Mouse (Mus musculus): ENCODE data around the gene Cblb. TPM values are rescaled to one million over a fixed set of nuclear protein-coding genes. Genes with fewer than 3 reads are reported as not detected.

The Cblb gene
- polyA plus RNA-seq, 1 experiment from 2014 or later, result 5.7 TPM

DNA sequence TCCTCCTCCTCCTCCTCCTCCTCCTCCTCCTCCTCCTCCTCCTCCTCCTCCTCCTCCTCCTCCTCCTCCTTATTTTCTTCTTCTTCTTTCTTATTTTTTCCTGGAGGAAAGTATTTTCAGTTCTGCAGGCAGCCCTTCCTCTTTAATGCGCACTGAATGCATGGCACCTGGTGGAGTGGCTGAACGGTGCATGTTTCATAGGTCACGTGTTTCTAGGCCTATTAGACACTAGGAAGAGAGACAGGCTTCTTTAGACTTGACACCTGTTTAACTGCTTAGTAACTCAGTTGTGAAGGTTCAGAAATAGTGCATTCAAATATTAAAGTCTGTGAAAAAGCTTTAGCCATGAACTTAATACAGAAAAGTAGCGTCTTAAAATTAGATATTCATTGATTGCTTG lies 15.4 kb downstream of the Cblb start:
- no peak for ATAC-seq
- 93% methylated on average over 4 of the region's 4 CpGs for WGBS

DNA sequence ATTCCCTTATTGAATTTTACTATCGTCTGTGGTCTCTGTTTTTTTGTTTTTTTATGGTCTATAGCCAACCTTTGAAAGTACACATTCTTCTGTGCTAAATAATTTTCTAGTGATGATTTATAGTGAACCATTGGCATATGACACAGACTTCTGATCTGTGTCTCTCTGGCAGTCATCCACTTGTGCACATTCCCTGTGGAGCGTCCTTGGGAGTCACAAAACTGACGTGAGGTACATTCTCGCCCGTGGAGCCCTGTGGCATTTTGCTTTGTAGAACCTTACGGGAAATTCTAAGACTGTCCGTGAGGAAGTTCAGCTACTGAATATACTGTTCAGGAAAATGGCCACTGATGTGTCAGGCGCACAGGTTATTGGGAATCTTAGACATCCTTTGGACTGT lies 20.1 kb downstream of the Cblb start:
- Histone ChIP-seq H3K27ac (ENCODE audit: low read length) (no peak overlapping the region), H3K36me3 (ENCODE audit: control insufficient read depth, insufficient read depth, low read length) (0 out of 2 replicates have a peak, but pooled peaks cover 4% of the 10 kb centered on the region), H3K27me3 (replicated peaks; ENCODE audit: control insufficient read depth, insufficient read depth, low read length) (no peaks in the 10 kb centered on the region), H3K9ac (ENCODE audit: low read depth, low read length) (no peak overlapping the region), H3K4me3 (ENCODE audit: low read length) (no peak overlapping the region), H3K4me1 (ENCODE audit: control insufficient read depth, insufficient read depth, low read length) (peaks cover 4% of the 10 kb centered on the region; the same call in 1 of the 2 replicates), H3K9me3 (ENCODE audit: control insufficient read depth, low read length) (no peaks in the 10 kb centered on the region), H3K4me2 (ENCODE audit: low read depth, low read length) (no peak overlapping the region)
- 92% methylated on average over 8 of the region's 8 CpGs for WGBS
- ATAC-seq, result no peak

More for the DNA sequence above, 15.4 kb downstream of the Cblb start:
- no peaks in the 10 kb centered on the region; the same call in 1 of the 2 replicates for H3K4me1 ChIP-seq (ENCODE audit: control insufficient read depth, insufficient read depth, low read length)
- H3K36me3 ChIP-seq (ENCODE audit: control insufficient read depth, insufficient read depth, low read length), result 0 out of 2 replicates have a peak, but pooled peaks cover 4% of the 10 kb centered on the region
- H3K9me3 ChIP-seq (ENCODE audit: control insufficient read depth, low read length), result no peaks in the 10 kb centered on the region
- no peak overlapping the region for H3K27ac ChIP-seq (ENCODE audit: low read length)
- H3K9ac ChIP-seq (ENCODE audit: low read depth, low read length), result no peak overlapping the region
- no peak overlapping the region for H3K4me2 ChIP-seq (ENCODE audit: low read depth, low read length)
- H3K4me3 ChIP-seq (ENCODE audit: low read length), result no peak overlapping the region
- H3K27me3 ChIP-seq (replicated peaks; ENCODE audit: control insufficient read depth, insufficient read depth, low read length), result no peaks in the 10 kb centered on the region

DNA sequence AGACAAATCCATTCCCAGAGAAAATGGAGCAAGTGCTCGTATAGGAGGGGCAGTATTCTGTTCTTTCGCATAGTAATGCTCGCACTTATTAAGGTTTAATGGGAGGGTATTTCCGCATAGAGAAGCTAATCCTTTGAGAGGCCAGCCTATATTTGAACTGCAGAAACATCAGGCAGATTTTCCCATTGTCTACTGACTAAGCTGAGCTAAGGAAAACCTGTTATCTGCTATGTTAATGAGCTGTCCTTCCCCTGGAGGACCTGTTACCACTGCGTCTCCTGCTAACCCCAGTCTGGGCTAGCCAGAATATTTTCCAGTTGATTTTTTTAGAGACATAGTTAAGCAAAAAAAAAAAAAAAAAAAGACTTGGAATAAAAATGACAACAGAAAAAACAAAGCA lies 21.7 kb downstream of the Cblb start:
- H3K27me3 ChIP-seq (replicated peaks; ENCODE audit: control insufficient read depth, insufficient read depth, low read length), result no peaks in the 10 kb centered on the region
- H3K9ac ChIP-seq (ENCODE audit: low read depth, low read length), result no peak overlapping the region
- no peak overlapping the region for H3K4me2 ChIP-seq (ENCODE audit: low read depth, low read length)
- H3K4me1 ChIP-seq (ENCODE audit: control insufficient read depth, insufficient read depth, low read length), result peaks cover 7% of the 10 kb centered on the region; the same call in 1 of the 2 replicates
- no peaks in the 10 kb centered on the region for H3K9me3 ChIP-seq (ENCODE audit: control insufficient read depth, low read length)
- H3K36me3 ChIP-seq (ENCODE audit: control insufficient read depth, insufficient read depth, low read length), result 0 out of 2 replicates have a peak, but pooled peaks cover 4% of the 10 kb centered on the region
- H3K27ac ChIP-seq (ENCODE audit: low read length), result no peak overlapping the region
- no peak overlapping the region for H3K4me3 ChIP-seq (ENCODE audit: low read length)
- WGBS, result 76% methylated on average over 5 of the region's 5 CpGs
- ATAC-seq, result no peak

DNA sequence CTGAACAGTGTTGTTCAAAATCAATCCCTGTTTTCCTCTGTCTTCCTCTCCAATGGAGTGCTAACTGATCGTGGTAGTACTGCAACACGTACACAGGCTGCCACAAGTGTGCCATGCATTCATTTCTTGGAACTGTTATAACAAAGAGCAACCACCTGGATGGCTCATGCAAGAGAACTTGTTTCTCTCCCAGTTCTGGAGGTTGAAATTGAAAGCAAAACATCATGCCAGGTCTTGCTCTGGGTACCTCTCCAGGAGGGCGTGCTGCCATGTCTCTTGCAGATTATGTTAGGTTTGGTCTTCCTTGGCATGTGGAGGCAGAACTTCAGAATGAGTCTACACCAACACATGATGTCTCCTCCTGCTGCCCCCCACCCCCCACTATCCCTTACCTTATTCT lies 24.2 kb downstream of the Cblb start:
- 85% methylated on average over 3 of the region's 3 CpGs for WGBS
- Histone ChIP-seq H3K9ac (ENCODE audit: low read depth, low read length) (no peak overlapping the region), H3K9me3 (ENCODE audit: control insufficient read depth, low read length) (no peaks in the 10 kb centered on the region), H3K27me3 (replicated peaks; ENCODE audit: control insufficient read depth, insufficient read depth, low read length) (no peaks in the 10 kb centered on the region), H3K27ac (ENCODE audit: low read length) (no peak overlapping the region), H3K4me1 (ENCODE audit: control insufficient read depth, insufficient read depth, low read length) (peaks cover 10% of the 10 kb centered on the region), H3K36me3 (ENCODE audit: control insufficient read depth, insufficient read depth, low read length) (no peaks in the 10 kb centered on the region), H3K4me3 (ENCODE audit: low read length) (no peak overlapping the region), H3K4me2 (ENCODE audit: low read depth, low read length) (no peak overlapping the region)
- ATAC-seq, result no peak

DNA sequence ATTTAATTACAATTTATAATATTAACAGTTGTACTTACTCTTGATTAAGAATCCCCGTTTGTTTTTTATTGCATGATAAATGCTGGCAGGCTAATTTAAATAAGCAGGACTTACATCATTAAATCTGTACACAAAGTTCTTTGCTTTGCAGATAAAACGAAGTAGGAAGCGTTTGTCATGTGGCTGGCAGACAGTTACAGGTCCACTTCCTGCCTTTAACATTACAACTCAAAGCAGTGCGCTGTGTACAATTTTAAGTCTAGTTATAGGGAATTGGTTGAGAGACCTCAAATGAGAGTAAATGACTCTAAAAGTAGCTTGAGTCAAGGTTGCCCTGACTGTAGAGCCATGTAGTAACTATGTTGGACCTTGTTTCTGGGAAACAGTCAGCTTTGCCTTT lies 25.1 kb downstream of the Cblb start:
- no peak overlapping the region for H3K27ac ChIP-seq (ENCODE audit: low read length)
- WGBS, result 50% methylated on average over 4 of the region's 4 CpGs

DNA sequence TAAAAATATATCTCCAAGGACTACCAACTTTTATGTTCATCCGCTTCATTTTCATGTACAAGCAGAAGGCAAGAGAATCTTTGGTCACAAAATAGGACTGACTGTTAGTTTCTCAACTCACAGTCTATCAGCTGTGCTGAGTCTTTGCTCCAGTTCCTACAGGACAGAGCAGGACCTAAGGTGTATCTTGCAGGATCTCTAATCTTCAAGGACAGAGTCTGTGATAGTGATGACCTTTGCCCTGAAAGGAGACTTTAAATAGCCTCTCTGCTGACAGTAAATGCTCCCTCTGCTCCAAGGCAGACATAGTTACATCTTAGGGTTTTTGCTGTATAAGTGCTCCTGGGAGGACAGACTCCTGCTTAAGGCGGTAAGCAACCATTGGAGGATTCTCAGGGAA lies 26.3 kb downstream of the Cblb start:
- Histone ChIP-seq H3K27me3 (replicated peaks; ENCODE audit: control insufficient read depth, insufficient read depth, low read length) (no peaks in the 10 kb centered on the region), H3K36me3 (ENCODE audit: control insufficient read depth, insufficient read depth, low read length) (no peaks in the 10 kb centered on the region), H3K4me1 (ENCODE audit: control insufficient read depth, insufficient read depth, low read length) (peaks cover 11% of the 10 kb centered on the region), H3K9me3 (ENCODE audit: control insufficient read depth, low read length) (no peaks in the 10 kb centered on the region), H3K4me3 (ENCODE audit: low read length) (no peak overlapping the region), H3K9ac (ENCODE audit: low read depth, low read length) (no peak overlapping the region), H3K27ac (ENCODE audit: low read length) (no peak overlapping the region), H3K4me2 (ENCODE audit: low read depth, low read length) (no peak overlapping the region)
- WGBS, result 79% methylated on average over 2 of the region's 2 CpGs
- ATAC-seq, result peak; percentile 63

More for the DNA sequence above, 25.1 kb downstream of the Cblb start:
- H3K9ac ChIP-seq (ENCODE audit: low read depth, low read length), result no peak overlapping the region
- H3K27me3 ChIP-seq (replicated peaks; ENCODE audit: control insufficient read depth, insufficient read depth, low read length), result no peaks in the 10 kb centered on the region
- H3K4me2 ChIP-seq (ENCODE audit: low read depth, low read length), result no peak overlapping the region
- peaks cover 11% of the 10 kb centered on the region for H3K4me1 ChIP-seq (ENCODE audit: control insufficient read depth, insufficient read depth, low read length)
- no peaks in the 10 kb centered on the region for H3K36me3 ChIP-seq (ENCODE audit: control insufficient read depth, insufficient read depth, low read length)
- no peak for ATAC-seq
- no peaks in the 10 kb centered on the region for H3K9me3 ChIP-seq (ENCODE audit: control insufficient read depth, low read length)
- H3K4me3 ChIP-seq (ENCODE audit: low read length), result no peak overlapping the region

DNA sequence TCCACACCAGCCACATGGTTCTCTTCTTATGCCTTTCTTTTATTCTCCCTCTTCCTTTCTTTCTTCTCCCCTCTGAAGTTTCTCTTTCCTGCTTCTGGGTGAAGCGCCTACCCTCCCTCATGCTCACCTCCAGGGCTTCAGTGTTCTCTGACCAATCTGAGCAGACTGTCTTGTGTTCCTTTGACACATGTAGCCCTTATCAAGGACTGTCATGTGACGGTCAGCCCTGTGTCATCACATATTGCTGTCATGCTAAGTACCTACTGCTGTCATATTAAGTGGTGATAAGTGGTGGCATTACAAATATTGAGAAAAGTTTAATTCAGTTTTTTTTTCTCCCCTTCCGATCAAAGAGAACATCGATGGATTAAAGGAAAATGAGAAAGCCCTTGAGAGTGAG lies 28.5 kb downstream of the Cblb start:
- Histone ChIP-seq H3K27ac (ENCODE audit: low read length) (no peak overlapping the region), H3K27me3 (replicated peaks; ENCODE audit: control insufficient read depth, insufficient read depth, low read length) (no peaks in the 10 kb centered on the region), H3K9ac (ENCODE audit: low read depth, low read length) (no peak overlapping the region), H3K4me3 (ENCODE audit: low read length) (no peak overlapping the region), H3K36me3 (ENCODE audit: control insufficient read depth, insufficient read depth, low read length) (no peaks in the 10 kb centered on the region), H3K9me3 (ENCODE audit: control insufficient read depth, low read length) (no peaks in the 10 kb centered on the region), H3K4me1 (ENCODE audit: control insufficient read depth, insufficient read depth, low read length) (peaks cover 11% of the 10 kb centered on the region), H3K4me2 (ENCODE audit: low read depth, low read length) (no peak overlapping the region)
- 64% methylated on average over 4 of the region's 4 CpGs for WGBS
- peak; percentile 53 for ATAC-seq

DNA sequence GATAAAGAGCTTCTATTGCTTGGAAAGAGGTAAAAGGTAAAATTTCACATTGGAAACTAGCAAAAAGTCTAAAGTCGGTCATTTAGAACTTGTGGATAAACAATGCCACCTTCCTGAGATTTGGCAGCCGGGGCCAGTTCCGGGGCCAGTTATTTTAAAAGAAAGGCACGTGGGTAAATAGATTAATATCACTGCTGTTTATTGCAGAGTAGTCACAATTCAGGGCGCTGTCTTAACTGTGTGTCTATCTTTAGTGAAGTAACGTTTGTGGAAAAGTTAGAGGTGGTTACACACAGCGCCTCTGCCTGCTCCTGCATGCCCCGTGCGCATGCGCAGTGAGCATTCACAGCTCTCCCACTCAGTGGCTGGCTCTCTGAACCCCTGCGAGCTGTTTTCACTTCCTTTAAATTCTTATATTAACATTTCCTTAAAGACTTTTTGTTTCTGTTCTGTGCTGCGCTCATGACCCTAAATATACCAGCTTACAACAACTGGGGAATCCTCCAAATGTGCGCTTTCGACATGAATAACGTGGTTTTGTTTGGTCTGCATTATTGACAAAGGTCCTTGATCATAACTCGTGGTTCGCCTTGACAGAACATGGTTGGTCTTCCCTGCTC lies 29.2 kb downstream of the Cblb start:
- no peaks in the 10 kb centered on the region for H3K36me3 ChIP-seq (ENCODE audit: control insufficient read depth, insufficient read depth, low read length)
- 48% methylated on average over 17 of the region's 17 CpGs for WGBS
- H3K9ac ChIP-seq (ENCODE audit: low read depth, low read length), result no peak overlapping the region
- no peaks in the 10 kb centered on the region for H3K27me3 ChIP-seq (replicated peaks; ENCODE audit: control insufficient read depth, insufficient read depth, low read length)
- ATAC-seq, result no peak
- H3K27ac ChIP-seq (ENCODE audit: low read length), result no peak overlapping the region
- no peaks in the 10 kb centered on the region for H3K9me3 ChIP-seq (ENCODE audit: control insufficient read depth, low read length)
- H3K4me2 ChIP-seq (ENCODE audit: low read depth, low read length), result no peak overlapping the region
- no peak overlapping the region for H3K4me3 ChIP-seq (ENCODE audit: low read length)
- peaks cover 14% of the 10 kb centered on the region for H3K4me1 ChIP-seq (ENCODE audit: control insufficient read depth, insufficient read depth, low read length)

DNA sequence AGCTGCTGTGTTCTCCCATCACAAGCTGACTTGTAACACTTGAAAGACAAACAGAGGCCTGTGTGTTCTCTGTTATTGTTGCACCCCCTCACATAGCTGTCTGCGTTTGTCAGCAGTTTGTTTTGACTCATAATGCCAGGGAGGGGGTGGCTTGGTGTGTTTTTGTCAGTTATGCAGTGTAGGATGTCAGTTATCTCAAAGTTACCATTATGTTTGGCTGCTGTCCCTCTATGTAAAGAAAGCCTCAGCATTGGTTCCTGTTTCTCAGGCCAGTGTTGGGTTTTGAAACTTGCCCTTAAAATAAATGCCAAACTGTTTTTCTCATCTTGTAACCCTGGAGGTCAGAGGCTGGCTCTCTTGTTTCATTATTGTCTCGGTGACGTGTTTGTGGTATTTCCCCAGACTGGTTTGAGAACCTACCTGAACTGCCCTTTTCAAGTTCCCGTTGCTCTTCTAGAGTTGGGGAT lies 30.0 kb downstream of the Cblb start:
- Histone ChIP-seq H3K36me3 (ENCODE audit: control insufficient read depth, insufficient read depth, low read length) (no peaks in the 10 kb centered on the region), H3K27me3 (replicated peaks; ENCODE audit: control insufficient read depth, insufficient read depth, low read length) (no peaks in the 10 kb centered on the region), H3K9ac (ENCODE audit: low read depth, low read length) (no peak overlapping the region), H3K4me1 (ENCODE audit: control insufficient read depth, insufficient read depth, low read length) (peaks cover 10% of the 10 kb centered on the region), H3K27ac (ENCODE audit: low read length) (no peak overlapping the region), H3K9me3 (ENCODE audit: control insufficient read depth, low read length) (no peaks in the 10 kb centered on the region), H3K4me2 (ENCODE audit: low read depth, low read length) (no peak overlapping the region), H3K4me3 (ENCODE audit: low read length) (no peak overlapping the region)
- 52% methylated on average over 4 of the region's 4 CpGs for WGBS
- ATAC-seq, result no peak

Measured in intestine, embryonic 16.5 days (tissue).